Mouse (Mus musculus) kidney, embryonic 15.5 days (tissue): ENCODE results near the gene Fbxw10. TPM values are rescaled to one million over a fixed set of nuclear protein-coding genes. Genes with fewer than 3 reads are reported as not detected.
A peak's percentile ranks its signal among the peaks of the same experiment; 100 is the strongest.

ENCODE experiments used
- ATAC-seq: fragments of 200-750 bp; cut with Nextera tagmentation; replicated peaks from 2 replicates; pipeline ENCODE4 v1.8.0; 2017; ENCODE audit warnings: moderate TSS enrichment; ENCODE audit not compliant: low FRiP score
- H3K27ac ChIP-seq: fragments of 300-500 bp; sonication (generic); 2 replicates; pipeline ENCODE4 v1.5.1; 2015; ENCODE audit warnings: mild to moderate bottlenecking, inconsistent platforms
- H3K27me3 ChIP-seq: fragments of 300-500 bp; sonication (generic); 2 replicates; pipeline ENCODE4 v1.6.1; 2015; ENCODE audit warnings: inconsistent platforms
- H3K36me3 ChIP-seq: fragments of 300-500 bp; sonication (generic); 2 replicates; pipeline ENCODE4 v1.6.1; 2015; ENCODE audit warnings: inconsistent platforms
- H3K4me1 ChIP-seq: fragments of 300-500 bp; sonication (generic); 2 replicates; pipeline ENCODE4 v1.6.1; 2015; ENCODE audit warnings: inconsistent platforms
- H3K4me2 ChIP-seq: fragments of 300-500 bp; sonication (generic); 2 replicates; pipeline ENCODE4 v1.6.1; 2015; ENCODE audit warnings: moderate library complexity, mild to moderate bottlenecking, inconsistent platforms
- H3K4me3 ChIP-seq: fragments of 300-500 bp; sonication (generic); replicated peaks from 2 replicates; pipeline ENCODE4 v1.5.1; 2015; ENCODE audit warnings: mild to moderate bottlenecking, inconsistent platforms
- H3K9ac ChIP-seq: fragments of 300-500 bp; sonication (generic); 2 replicates; pipeline ENCODE4 v1.6.1; 2015; ENCODE audit warnings: mild to moderate bottlenecking, inconsistent platforms
- H3K9me3 ChIP-seq: fragments of 300-500 bp; sonication (generic); replicated peaks from 2 replicates; pipeline ENCODE4 v1.6.1; 2016; ENCODE audit warnings: inconsistent platforms
- WGBS: fragments of 180-500 bp; shearing (Covaris S2); methylation state at CpG from one replicate; pipeline ENCODE4 v1.1.7; 2015; ENCODE audit warnings: mixed read lengths; 5-methylcytosine and 5-hydroxymethylcytosine counted together
- polyA plus RNA-seq: library from polyadenylated mRNA; unstranded; fragments of >200 nt; fragmentation: Nextera tagmentation; extraction: Ambion mirVana; gene quantifications from 2 replicates; pipeline ENCODE4 v1.2.1, GENCODE M21; 2015

The Fbxw10 gene
- polyA plus RNA-seq, 1 experiment from 2014 or later: 0.35 TPM

DNA sequence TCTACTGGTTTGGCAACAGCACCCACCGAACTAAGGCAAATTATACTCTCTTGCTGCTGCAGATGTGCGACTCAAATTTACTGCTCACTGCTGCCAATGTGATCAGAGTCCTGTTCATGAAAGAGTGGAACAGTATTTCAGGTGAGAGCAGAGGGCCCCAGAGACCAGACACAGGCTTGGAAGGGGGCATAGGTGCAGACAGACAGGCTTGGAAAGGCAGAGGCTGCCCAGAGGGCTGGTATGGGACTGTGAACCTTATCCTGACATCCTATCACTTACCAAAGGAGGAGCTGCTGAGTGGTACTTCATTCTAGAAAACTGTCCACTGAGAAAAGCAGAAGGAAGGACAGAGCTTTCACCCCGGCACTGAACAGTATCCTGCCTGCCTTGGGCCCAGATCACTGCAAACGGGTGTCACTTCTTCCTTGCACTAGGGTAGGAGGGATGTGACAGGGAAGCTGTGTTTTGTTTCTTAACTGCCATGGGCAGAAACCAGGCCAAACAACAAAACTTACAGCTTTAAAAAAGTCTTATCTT is 854 bp downstream of the Fbxw10 start:
- Histone ChIP-seq H3K27me3 (no peaks in the 10 kb centered on the region), H3K9ac (no peak overlapping the region), H3K4me3 (no peak overlapping the region), H3K9me3 (no peaks in the 10 kb centered on the region), H3K4me1 (peaks cover 12% of the 10 kb centered on the region), H3K36me3 (no peaks in the 10 kb centered on the region), H3K4me2 (no peak overlapping the region), H3K27ac (no peak overlapping the region)
- 56% methylated on average over 4 of the region's 4 CpGs for WGBS
- ATAC-seq: no peak

DNA sequence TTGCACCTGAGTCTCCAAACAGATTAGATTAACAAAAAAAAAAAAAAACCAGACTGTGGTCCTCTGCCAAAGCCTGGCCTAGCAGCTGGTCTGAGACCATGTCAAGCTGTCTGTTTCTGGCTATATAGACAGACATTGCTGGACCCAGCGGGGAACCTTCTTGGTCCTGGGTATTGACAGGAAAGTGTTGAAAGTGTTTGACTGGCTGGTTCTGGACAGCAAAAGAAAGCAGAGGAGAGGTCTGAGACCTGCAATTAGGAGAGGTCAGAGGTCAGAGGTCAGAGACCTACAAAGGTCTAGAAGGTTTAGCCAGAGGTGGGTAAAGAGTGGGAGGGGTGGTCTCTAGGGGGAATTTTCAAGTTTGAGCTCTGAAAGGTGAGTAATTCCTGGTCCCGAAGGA is 1.4 kb downstream of the Fbxw10 start:
- Histone ChIP-seq H3K27ac (no peak overlapping the region), H3K4me3 (no peak overlapping the region), H3K36me3 (no peaks in the 10 kb centered on the region), H3K4me2 (no peak overlapping the region), H3K9me3 (no peaks in the 10 kb centered on the region), H3K4me1 (peaks cover 12% of the 10 kb centered on the region), H3K27me3 (no peaks in the 10 kb centered on the region), H3K9ac (no peak overlapping the region)
- WGBS: 39% methylated on average over 2 of the region's 2 CpGs
- no peak for ATAC-seq

DNA sequence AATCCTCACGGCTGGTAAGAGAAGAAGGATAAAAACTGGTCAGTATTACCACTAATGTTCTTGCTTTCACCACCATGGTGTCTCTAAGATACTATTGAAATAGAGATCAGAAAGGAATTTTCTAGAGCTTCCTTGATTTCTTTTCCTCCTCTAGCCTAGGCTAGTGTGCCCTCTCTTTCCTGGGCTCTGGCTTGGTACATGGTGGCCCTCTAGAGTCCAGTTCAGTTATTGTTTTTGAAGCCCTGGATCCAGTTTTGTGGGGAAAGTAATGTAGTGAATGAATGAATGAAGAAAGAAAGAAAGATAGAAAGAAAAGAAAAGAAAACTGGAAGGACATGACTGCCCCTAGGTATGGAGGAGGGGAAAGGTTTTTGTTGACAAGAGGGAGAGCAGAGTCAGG is 4.3 kb downstream of the Fbxw10 start:
- ATAC-seq: no peak
- no peaks in the 10 kb centered on the region for H3K36me3 ChIP-seq
- H3K27ac ChIP-seq: no peak overlapping the region
- no peak overlapping the region for H3K9ac ChIP-seq
- no peak overlapping the region for H3K4me3 ChIP-seq
- H3K9me3 ChIP-seq: no peaks in the 10 kb centered on the region
- 86% methylated on average over 1 of the region's 1 CpGs for WGBS
- peaks cover 12% of the 10 kb centered on the region for H3K4me1 ChIP-seq
- H3K4me2 ChIP-seq: no peak overlapping the region
- H3K27me3 ChIP-seq: no peaks in the 10 kb centered on the region

DNA sequence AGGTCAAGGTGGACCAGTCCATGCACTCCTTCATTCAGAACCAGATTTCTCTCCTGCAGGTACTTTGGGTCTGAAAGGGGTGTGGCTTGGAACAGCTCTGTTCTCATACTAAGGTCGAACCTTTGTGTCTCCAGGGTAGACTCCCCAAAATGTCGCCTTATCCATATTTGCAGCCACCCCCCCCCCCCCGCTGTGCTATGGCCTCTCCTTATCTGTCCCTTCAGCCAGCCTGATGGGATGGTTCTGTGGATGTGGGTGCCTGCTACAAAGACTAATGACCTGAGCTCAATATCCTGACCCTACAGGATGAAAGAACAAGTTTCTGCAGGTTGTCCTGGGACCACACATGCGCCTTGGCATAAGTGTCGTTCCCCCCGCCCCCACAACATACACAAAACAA is 6.5 kb downstream of the Fbxw10 start:
- no peak for ATAC-seq
- Histone ChIP-seq H3K36me3 (no peaks in the 10 kb centered on the region), H3K4me3 (no peak overlapping the region), H3K4me2 (no peak overlapping the region), H3K9me3 (no peaks in the 10 kb centered on the region), H3K4me1 (peaks cover 2% of the 10 kb centered on the region; the same call in 1 of the 2 replicates), H3K27ac (no peak overlapping the region), H3K9ac (no peak overlapping the region), H3K27me3 (no peaks in the 10 kb centered on the region)
- WGBS: 89% methylated on average over 6 of the region's 6 CpGs

DNA sequence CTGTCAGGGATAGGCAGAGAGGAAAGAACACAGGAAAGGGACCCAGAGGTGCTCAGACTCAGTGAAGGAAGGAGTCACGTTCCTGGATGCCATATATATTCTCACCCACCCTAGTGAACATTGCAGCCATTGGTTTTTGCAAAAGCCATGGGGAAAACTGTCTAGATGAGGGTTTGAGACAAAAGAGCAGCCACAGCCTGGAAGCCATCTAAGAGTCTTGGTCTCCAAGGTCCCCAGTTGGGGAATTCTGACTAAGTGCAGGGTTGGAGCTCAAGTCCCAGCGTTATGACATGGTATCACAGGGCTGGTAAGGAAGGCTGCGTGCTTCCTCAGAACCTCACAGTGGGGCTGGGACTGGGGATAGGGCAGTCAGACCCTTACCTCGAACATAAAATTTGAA is 18.7 kb downstream of the Fbxw10 start:
- Histone ChIP-seq H3K9me3 (no peaks in the 10 kb centered on the region), H3K4me1 (no peaks in the 10 kb centered on the region), H3K27me3 (no peaks in the 10 kb centered on the region), H3K36me3 (no peaks in the 10 kb centered on the region), H3K4me2 (no peak overlapping the region), H3K4me3 (no peak overlapping the region), H3K27ac (no peak overlapping the region), H3K9ac (no peak overlapping the region)
- WGBS: 78% methylated on average over 4 of the region's 4 CpGs
- no peak for ATAC-seq

DNA sequence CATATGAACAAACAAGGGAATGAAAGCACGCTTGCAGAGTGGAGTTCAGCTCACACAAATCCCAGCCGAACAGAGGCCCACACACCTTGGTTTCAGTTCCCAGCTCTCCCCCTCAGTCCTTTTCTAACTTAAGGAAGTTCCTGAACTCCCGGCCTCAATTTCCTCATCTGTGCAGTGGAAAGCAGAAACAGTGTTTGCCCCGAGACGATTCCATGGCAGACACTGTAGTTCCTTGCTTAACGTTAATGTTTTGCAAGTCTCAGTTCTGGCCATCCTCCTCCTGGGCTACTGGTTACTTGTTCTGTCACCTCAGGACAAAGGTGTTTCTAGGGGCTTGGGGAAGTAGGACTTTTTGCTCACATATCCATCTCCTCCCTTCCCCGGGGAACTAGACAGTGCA is 19.8 kb downstream of the Fbxw10 start:
- Histone ChIP-seq H3K4me2 (no peak overlapping the region), H3K9me3 (no peaks in the 10 kb centered on the region), H3K27me3 (no peaks in the 10 kb centered on the region), H3K36me3 (no peaks in the 10 kb centered on the region), H3K4me1 (no peaks in the 10 kb centered on the region), H3K4me3 (no peak overlapping the region), H3K27ac (no peak overlapping the region), H3K9ac (no peak overlapping the region)
- ATAC-seq: no peak
- 82% methylated on average over 7 of the region's 7 CpGs for WGBS

DNA sequence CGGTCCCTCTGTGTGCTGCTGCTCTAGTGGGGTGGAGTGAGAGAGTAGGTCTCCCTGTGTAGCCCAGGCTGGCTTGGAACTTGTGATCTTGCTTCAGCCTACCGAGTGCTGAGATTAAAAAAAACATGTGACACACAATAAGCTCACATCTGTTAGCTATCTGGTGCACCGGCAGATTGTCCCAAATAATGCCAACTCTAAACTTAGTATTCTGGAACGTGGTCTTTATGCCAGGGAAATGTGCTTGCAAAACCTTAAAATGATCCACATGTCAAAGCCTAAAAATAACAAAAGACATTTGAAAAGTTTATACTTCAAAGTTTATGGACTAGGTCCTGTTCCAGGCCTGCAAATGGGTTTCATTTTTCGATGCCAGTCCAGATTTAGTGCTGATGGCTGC is 22.3 kb downstream of the Fbxw10 start:
- H3K4me1 ChIP-seq: no peaks in the 10 kb centered on the region
- no peak for ATAC-seq
- no peak overlapping the region for H3K4me3 ChIP-seq
- no peak overlapping the region for H3K4me2 ChIP-seq
- WGBS: 82% methylated on average over 5 of the region's 5 CpGs
- no peak overlapping the region for H3K27ac ChIP-seq
- no peaks in the 10 kb centered on the region for H3K27me3 ChIP-seq
- H3K36me3 ChIP-seq: no peaks in the 10 kb centered on the region
- H3K9me3 ChIP-seq: no peaks in the 10 kb centered on the region
- no peak overlapping the region for H3K9ac ChIP-seq

DNA sequence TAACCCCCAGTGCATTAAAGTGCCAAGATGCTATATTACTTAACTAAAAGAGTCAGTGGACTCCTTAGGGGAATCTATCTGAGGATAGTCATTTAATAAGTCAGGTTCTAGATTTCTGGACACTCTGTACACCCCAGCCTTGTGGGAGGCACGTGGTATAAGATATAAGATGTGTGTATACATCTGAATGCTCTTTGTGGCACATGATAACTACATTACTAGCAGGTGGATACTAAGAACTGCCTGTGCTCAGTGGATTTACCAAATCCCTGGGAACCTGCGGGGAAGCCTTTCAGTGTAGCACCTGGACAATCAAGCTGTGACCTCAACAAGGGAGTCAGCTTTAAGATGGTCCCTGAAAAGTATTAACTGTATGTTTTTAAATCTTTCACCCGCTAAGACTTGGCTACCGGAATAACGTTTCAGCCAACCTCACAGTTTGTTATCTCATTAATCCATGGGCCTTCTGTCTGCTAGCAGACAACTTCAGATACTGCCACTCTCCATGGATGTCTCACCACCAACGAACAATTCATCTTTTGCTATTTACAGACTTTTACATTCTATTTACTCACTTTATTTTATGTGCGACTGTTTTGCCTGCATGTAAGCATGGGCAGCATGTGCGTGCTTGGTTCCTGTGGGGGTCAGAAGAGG is 23.0 kb downstream of the Fbxw10 start:
- no peak for ATAC-seq
- 87% methylated on average over 8 of the region's 8 CpGs for WGBS
- Histone ChIP-seq H3K9ac (no peak overlapping the region), H3K9me3 (no peaks in the 10 kb centered on the region), H3K27ac (no peak overlapping the region), H3K27me3 (no peaks in the 10 kb centered on the region), H3K4me3 (no peak overlapping the region), H3K4me1 (no peaks in the 10 kb centered on the region), H3K36me3 (no peaks in the 10 kb centered on the region), H3K4me2 (no peak overlapping the region)

DNA sequence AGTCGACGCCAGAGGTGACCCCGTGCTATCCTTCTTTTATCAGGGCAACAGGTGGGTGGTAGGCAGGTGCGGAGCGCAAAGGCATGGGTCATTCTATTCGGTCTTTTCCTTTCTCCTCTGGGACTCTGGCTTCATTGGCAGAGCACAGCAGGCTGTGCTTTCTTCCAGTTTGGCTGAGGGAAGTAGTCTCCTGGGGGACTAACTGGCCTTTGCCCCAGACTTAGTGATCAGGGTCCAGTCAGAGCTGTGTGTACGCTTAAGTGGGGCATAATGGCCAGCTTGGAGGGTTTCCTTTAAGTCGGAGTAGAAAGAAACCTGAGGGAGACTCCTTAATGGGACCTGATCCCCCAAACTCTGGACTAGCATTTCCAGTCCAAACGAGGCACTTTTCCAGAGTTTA is 26.6 kb downstream of the Fbxw10 start:
- Histone ChIP-seq H3K4me2 (no peak overlapping the region), H3K9me3 (no peaks in the 10 kb centered on the region), H3K27ac (no peak overlapping the region), H3K9ac (no peak overlapping the region), H3K36me3 (no peaks in the 10 kb centered on the region), H3K4me1 (no peaks in the 10 kb centered on the region), H3K4me3 (no peak overlapping the region), H3K27me3 (no peaks in the 10 kb centered on the region)
- WGBS: 75% methylated on average over 9 of the region's 9 CpGs
- no peak for ATAC-seq

DNA sequence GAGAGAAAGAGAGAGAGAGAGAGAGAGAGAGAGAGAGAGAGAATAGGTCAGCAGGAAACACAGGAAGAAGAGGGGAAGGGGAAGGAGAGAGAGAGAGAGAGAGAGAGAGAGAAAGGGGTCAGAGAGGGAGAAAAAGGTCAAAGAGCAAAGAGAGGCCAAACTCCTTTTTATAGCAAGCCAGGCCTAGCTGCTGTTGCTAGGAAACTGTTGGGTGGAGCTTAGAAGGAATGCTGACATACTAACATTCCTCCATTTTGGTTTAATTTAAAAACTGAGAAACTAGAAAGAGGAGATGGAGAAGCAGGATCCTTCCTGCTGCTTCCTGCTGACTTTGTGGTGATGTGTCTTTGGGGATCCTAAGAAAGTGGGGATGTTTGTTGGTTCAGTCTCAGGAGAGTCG is 28.8 kb downstream of the Fbxw10 start:
- WGBS: 81% methylated on average over 1 of the region's 1 CpGs

DNA sequence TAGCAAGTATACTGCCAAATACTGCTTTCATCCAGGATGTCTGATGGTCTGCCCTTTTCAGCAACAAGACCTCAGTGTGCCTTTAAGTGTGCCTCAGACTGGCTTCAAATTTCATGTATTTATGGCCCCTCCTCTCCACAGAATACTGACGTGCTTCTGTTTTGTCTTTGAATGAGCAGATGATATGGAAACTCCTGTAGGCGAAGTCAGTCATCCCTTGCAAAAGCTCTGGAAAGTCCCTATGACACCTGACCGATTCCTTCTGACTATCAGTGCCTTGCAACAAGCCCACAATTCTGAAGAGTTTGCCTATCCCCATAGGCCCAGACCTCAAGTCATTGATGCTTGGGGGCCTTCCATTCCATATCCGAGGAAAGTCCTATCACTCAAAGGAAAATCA is 29.6 kb downstream of the Fbxw10 start:
- 83% methylated on average over 4 of the region's 4 CpGs for WGBS
- H3K4me3 ChIP-seq: no peak overlapping the region
- no peak for ATAC-seq

More for the DNA sequence above, 28.8 kb downstream of the Fbxw10 start:
- no peak overlapping the region for H3K27ac ChIP-seq
- no peaks in the 10 kb centered on the region for H3K27me3 ChIP-seq
- H3K4me3 ChIP-seq: no peak overlapping the region
- ATAC-seq: no peak
- no peaks in the 10 kb centered on the region for H3K9me3 ChIP-seq
- peaks cover 3% of the 10 kb centered on the region; the same call in 1 of the 2 replicates for H3K4me1 ChIP-seq
- no peaks in the 10 kb centered on the region for H3K36me3 ChIP-seq
- H3K4me2 ChIP-seq: no peak overlapping the region
- H3K9ac ChIP-seq: no peak overlapping the region

DNA sequence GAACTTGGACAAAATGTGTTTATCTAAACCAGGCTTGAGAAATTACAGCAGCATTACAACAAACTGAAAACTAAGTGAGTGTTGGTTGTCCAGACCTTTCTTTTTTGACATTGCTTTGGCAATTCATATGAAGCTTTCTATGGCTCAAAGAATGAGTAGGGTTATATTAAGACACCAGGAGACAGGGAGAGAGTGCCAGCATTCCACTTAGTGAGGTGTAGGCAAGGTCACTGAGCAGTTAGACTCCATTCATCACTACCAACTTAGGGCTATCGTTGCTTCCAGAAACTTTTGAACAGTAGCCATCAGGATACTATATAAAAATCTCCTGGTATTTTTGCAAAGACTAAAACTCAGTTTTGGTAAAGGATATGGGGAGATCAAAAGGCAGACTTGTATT is 30.5 kb downstream of the Fbxw10 start:
- H3K4me1 ChIP-seq: peaks cover 3% of the 10 kb centered on the region; the same call in 1 of the 2 replicates
- no peak overlapping the region for H3K4me3 ChIP-seq
- H3K27ac ChIP-seq: no peak overlapping the region
- no peaks in the 10 kb centered on the region for H3K9me3 ChIP-seq
- WGBS: 90% methylated on average over 1 of the region's 1 CpGs
- H3K27me3 ChIP-seq: no peaks in the 10 kb centered on the region
- no peak overlapping the region for H3K9ac ChIP-seq
- no peak for ATAC-seq
- no peak overlapping the region for H3K4me2 ChIP-seq
- peaks cover 3% of the 10 kb centered on the region; the same call in 1 of the 2 replicates for H3K36me3 ChIP-seq

More for the DNA sequence above, 29.6 kb downstream of the Fbxw10 start:
- Histone ChIP-seq H3K9me3 (no peaks in the 10 kb centered on the region), H3K9ac (no peak overlapping the region), H3K4me1 (peaks cover 3% of the 10 kb centered on the region; the same call in 1 of the 2 replicates), H3K4me2 (no peak overlapping the region), H3K27me3 (no peaks in the 10 kb centered on the region), H3K27ac (no peak overlapping the region), H3K36me3 (no peaks in the 10 kb centered on the region)

DNA sequence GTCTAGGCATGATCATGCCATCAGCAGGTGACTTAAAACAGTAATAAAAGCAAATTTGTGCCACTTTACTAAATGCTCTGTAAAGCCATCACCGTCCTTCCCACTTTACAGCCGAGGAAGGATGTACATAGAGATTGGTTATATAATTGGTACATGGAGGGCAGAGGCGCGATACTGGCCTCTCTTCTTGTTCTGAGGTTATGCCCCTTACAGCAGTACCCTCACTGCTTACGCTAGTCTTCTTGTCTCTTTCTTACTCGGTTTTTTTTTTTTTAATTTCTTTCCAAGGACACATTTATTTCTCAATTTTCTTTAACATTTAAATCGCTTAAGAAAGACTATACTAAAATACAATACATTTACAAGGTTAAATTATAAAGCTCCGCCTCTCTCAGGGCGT is 31.9 kb downstream of the Fbxw10 start:
- 25% methylated on average over 9 of the region's 9 CpGs for WGBS
- 0 out of 2 replicates have a peak overlapping the region, but pooled peaks have one; percentile 12 for H3K9ac ChIP-seq

More for the DNA sequence above, 31.9 kb downstream of the Fbxw10 start:
- H3K36me3 ChIP-seq: peaks cover 10% of the 10 kb centered on the region
- ATAC-seq: no peak
- H3K4me1 ChIP-seq: peaks cover 3% of the 10 kb centered on the region; the same call in 1 of the 2 replicates
- no peaks in the 10 kb centered on the region for H3K27me3 ChIP-seq
- no peaks in the 10 kb centered on the region for H3K9me3 ChIP-seq
- H3K4me3 ChIP-seq: peak overlapping the region; percentile 67
- peak overlapping the region; percentile 75 for H3K4me2 ChIP-seq
- H3K27ac ChIP-seq: peak overlapping the region; percentile 69
